Mouse (Mus musculus) cerebellum, adult 2 months (tissue): ENCODE measurements around the gene Farsa. TPM values are rescaled to one million over a fixed set of nuclear protein-coding genes. Genes with fewer than 3 reads are reported as not detected.
A peak's percentile ranks its signal among the peaks of the same experiment; 100 is the strongest.

Experiments
- DNase-seq, 2 experiments: peaks; one replicate each; pipeline ENCODE4 v3.0.0; 2021
- H3K27ac ChIP-seq: fragments of 200-500 bp; 2 replicates; pipeline ENCODE4 v1.5.1; 2012; ENCODE audit warnings: low read length, control low read depth, inconsistent platforms; ENCODE audit not compliant: insufficient read depth
- H3K27me3 ChIP-seq: fragments of 200-500 bp; 2 replicates; pipeline ENCODE4 v1.6.1; 2012; ENCODE audit warnings: inconsistent platforms, mild to moderate bottlenecking, low read length, moderate library complexity; ENCODE audit not compliant: control insufficient read depth, insufficient read depth
- H3K4me1 ChIP-seq: fragments of 200-500 bp; 2 replicates; pipeline ENCODE4 v1.6.1; 2011; ENCODE audit warnings: low read length; ENCODE audit not compliant: control insufficient read depth, insufficient read depth
- H3K4me3 ChIP-seq: fragments of 200-500 bp; replicated peaks from 2 replicates; pipeline ENCODE3; 2011; ENCODE audit warnings: mild to moderate bottlenecking, low read depth, low read length, control low read depth; ENCODE audit not compliant: insufficient read depth
- CTCF ChIP-seq: fragments of 200-500 bp; IDR thresholded peaks from 2 replicates; pipeline ENCODE4 v1.5.1; 2011; ENCODE audit warnings: low read depth, mild to moderate bottlenecking, control low read depth, low read length, moderate library complexity, borderline replicate concordance; ENCODE audit not compliant: insufficient read depth
- POLR2A ChIP-seq: fragments of 200-500 bp; IDR thresholded peaks from 2 replicates; pipeline ENCODE4 v1.6.1; 2011; ENCODE audit warnings: low read length, control low read depth, borderline replicate concordance; ENCODE audit not compliant: insufficient read depth
- WGBS: fragments of 180-500 bp; shearing (Covaris S2); methylation state at CpG from one replicate; pipeline ENCODE4 v1.1.7; 2018; 5-methylcytosine and 5-hydroxymethylcytosine counted together
- polyA plus RNA-seq: library from polyadenylated mRNA; depleted of rRNA; stranded (reverse); fragments of >200 nt; gene quantifications from 2 replicates; pipeline ENCODE4 v1.2.3, GENCODE M21; 2012

Farsa gene
- polyA plus RNA-seq, 1 experiment = 72.0 TPM

DNA sequence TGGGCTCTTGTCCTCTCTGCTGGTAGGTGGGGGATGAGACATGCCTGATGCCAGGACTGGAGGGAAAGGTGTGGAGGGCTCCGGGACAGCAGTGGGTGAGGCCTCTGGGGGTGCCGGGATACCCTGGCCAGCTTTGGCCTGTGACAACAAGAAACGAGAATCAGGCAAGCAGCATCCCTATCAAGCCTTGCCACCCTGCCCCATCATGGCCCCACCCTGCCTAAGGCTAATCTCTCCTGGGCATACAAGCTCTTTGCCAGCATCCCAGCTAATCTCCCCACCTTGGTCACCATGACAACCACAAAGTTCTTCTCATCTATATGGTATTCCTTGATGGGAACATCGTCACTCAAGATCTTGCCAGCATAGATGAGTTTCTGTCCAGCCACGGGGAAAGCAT is 18.3 kb upstream of the Farsa start:
- Histone ChIP-seq H3K4me3 (no peak overlapping the region), H3K4me1 (peaks cover 35% of the 10 kb centered on the region), H3K27me3 (no peaks in the 10 kb centered on the region), H3K27ac (no peak overlapping the region)
- no peak for DNase-seq
- TF ChIP-seq CTCF (no peak), POLR2A (no peak)
- 74% methylated on average over 5 of the region's 5 CpGs for WGBS

DNA sequence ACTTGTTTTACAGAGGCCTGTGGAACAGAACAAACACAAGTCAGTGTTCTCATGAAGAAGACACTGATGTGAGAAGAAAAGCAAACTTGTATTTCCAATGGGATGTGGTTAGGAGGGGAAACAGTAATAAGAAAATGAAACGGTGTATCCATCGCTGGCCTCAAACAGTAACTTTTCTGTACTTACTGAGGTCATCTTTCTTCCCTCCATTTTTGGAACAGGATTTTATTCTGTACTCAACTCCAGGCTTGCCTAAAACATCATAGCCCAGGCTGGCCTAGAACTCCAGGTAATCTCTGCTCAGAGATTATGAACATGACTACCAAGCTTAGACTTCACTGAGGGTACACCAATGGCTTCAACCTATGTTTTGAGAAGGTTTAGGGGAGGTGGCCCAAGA is 17.4 kb upstream of the Farsa start:
- Histone ChIP-seq H3K4me3 (no peak overlapping the region), H3K27ac (no peak overlapping the region), H3K4me1 (peaks cover 30% of the 10 kb centered on the region), H3K27me3 (no peaks in the 10 kb centered on the region)
- TF ChIP-seq CTCF (no peak), POLR2A (no peak)
- 92% methylated on average over 2 of the region's 2 CpGs for WGBS
- no peak for DNase-seq

DNA sequence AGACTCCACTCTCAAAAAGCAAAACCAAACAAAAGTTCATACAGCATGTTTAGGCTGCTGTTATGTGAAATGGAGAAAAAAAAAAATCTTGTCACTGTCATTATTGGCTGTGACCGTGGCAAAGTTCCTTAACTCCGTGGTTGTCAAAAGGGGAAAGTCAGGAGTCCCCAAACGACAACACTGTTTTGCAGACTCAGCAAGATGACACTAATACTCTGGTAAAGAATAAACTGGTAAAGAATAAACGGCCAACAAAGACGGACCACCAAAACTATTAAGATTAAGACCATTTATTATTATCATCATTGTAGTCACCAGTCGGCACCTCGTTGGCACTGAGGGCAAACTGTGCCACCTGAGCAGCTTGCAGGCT is 16.9 kb upstream of the Farsa start:
- TF ChIP-seq POLR2A = no peak
- no peak for TF ChIP-seq CTCF
- peak overlapping the region; percentile 98 for H3K4me3 ChIP-seq
- H3K27me3 ChIP-seq = no peaks in the 10 kb centered on the region
- DNase-seq = no peak
- peaks cover 30% of the 10 kb centered on the region for H3K4me1 ChIP-seq
- peak overlapping the region; percentile 66; the same call in 1 of the 2 replicates for H3K27ac ChIP-seq
- WGBS = under 1% methylated on average over 7 of the region's 7 CpGs

DNA sequence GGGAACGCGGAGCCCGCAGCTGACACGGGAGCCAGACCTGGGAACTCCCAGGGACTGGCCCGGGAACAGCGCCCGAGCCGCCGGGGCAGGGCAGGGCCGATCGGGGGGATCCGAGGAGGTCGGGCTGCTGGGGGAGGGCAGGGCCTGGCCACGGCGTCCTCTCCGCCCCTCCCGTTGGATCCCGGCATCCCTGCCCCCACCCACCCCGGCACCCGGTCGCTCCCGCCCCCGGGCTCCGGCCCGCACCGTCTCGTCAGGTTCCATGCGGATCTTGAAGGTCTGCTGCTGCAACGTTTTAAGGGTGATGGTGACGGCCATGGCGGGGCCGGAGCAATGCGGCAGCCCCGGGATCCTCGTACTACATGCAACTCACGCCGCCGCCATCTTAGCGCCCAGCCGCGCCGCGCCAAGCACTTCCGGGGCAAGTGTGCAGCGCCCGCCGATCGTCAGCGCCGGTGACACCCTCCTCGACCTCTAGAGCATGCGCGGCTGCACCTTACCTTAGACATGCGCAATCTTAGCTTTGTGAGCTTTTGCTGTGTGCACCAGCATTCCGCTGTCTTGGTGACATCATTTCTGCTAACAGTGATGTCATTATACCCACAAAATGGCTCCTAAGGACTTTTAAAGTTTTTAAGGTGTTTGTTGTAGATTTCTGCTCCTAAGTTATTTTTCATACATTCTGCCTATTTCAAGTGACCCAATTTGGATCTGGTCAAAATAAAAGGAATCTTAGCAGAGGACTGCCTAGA is 16.4 kb upstream of the Farsa start, which contains the start of gene Rad23a:
TSS of gene Rad23a (minus strand) at position 418 of the 752 bp plus-strand sequence.
- Histone ChIP-seq H3K27me3 (no peaks in the 10 kb centered on the region), H3K4me3 (peak within 1 kb of the TSS; percentile 98), H3K4me1 (peaks cover 28% of the 10 kb centered on the region), H3K27ac (peak within 1 kb of the TSS; percentile 66; the same call in 1 of the 2 replicates)
- DNase-seq = peak; percentile 92
- peak; percentile 79 for TF ChIP-seq POLR2A
- TF ChIP-seq CTCF = no peak
- under 1% methylated on average over 55 of the region's 55 CpGs for WGBS

DNA sequence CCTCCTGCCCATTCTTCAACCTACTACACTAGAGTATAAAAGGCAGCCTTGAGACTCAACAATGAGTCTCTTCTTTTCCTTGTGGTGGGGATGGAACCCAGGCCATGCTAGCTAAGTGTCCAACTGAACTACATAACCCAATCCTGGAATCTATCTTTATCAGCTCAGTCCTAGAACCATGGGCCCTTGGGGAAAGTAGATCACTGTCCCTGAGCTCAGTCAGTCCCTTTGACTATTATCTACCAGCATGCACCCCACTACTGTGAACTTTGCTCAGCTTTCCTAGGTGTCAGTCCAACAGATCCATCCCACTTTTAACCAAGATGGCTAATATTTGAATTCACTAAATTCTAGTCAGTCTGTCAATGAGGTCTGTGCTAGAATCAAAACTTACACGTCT is 15.3 kb upstream of the Farsa start:
- Histone ChIP-seq H3K27ac (no peak overlapping the region), H3K27me3 (no peaks in the 10 kb centered on the region), H3K4me3 (no peak overlapping the region), H3K4me1 (peaks cover 23% of the 10 kb centered on the region)
- TF ChIP-seq CTCF = no peak
- TF ChIP-seq POLR2A = no peak
- WGBS = 76% methylated on average over 1 of the region's 1 CpGs
- DNase-seq = no peak

DNA sequence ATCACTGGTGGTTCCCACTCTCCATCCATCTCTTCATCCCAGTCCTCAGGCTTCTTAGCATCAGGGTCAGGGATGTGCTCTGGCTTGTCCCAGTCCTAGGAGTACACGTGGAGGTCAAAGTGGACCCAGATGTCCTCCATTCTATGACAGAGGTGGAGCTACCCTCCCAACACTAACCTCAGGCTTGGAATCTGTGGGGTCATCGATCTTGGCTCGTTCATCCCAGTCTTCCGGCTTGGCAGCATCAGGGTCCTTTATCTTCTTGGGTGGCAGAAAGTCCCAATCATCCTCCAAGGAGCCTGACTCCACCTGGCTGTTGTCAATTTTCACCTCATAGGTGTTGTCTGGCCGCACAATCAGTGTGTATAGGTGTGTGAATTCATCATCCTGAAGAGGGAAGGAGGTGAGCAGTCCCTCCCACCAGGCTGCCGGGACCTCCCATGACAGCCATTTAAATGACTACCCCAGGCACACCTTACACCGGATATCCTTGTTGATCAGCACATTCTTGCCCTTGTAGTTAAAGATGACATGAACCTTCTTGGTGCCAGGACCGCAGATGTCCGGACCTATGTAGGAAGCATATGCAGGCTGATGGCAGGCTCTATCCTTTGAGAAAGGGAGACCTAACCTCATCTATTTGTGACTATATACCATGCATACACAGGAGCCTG is 12.3 kb upstream of the Farsa start:
- H3K4me1 ChIP-seq = peaks cover 9% of the 10 kb centered on the region; the same call in 1 of the 2 replicates
- TF ChIP-seq POLR2A (no peak), CTCF (no peak)
- H3K4me3 ChIP-seq = peak overlapping the region; percentile 20
- no peaks in the 10 kb centered on the region for H3K27me3 ChIP-seq
- WGBS = 77% methylated on average over 9 of the region's 9 CpGs
- DNase-seq = no peak
- no peak overlapping the region for H3K27ac ChIP-seq

DNA sequence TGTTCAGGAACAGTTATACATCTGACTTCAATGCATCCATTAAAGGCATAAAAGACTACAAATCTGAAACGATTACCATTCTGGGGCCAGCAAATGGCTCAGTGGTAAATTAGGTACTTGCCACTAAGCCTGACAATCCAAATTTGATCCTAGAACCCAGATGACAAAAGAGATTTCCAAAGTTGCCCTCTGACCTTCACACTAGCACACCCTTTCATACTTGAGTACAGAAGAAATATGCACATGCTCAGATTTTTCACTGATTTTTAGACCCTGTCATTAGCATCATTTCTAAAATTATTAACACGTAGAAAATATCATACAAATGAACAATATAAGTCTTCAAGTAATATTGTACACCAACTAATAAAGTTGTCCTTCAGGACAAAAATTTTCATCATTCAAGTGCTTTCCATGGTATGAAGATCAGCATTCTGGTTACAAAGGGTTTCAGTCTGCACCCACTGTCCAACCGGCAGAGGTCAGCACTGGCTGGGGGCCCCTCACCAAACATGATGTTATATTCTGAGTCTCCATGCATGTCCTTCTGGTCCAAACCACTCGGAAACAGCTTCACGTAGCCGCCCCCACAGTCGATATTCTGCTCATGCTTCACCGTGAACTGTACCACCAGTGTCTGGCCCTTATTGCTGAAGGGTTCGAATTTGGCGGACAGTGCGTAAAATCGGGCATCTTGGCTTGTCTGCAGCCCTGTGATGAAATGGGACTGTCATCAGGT is 11.3 kb upstream of the Farsa start:
- 6% methylated on average over 12 of the region's 12 CpGs for WGBS
- peak; percentile 58 to 61 for DNase-seq
- H3K27me3 ChIP-seq = no peaks in the 10 kb centered on the region
- peaks cover 9% of the 10 kb centered on the region; the same call in 1 of the 2 replicates for H3K4me1 ChIP-seq
- H3K4me3 ChIP-seq = peak overlapping the region; percentile 82
- 0 out of 2 replicates have a peak overlapping the region, but pooled peaks have one; percentile 79 for H3K27ac ChIP-seq
- TF ChIP-seq POLR2A (no peak), CTCF (peak; percentile 59; the same call in 1 of the 2 replicates)
